Mouse (Mus musculus): ENCODE measurements at regions not wholly inside any gene's neighbourhood (a gene's known extent, or its start where the extent isn't known, plus 50 kb on each side); places are given as distances from the start of the nearest gene placed in this dataset.

DNA sequence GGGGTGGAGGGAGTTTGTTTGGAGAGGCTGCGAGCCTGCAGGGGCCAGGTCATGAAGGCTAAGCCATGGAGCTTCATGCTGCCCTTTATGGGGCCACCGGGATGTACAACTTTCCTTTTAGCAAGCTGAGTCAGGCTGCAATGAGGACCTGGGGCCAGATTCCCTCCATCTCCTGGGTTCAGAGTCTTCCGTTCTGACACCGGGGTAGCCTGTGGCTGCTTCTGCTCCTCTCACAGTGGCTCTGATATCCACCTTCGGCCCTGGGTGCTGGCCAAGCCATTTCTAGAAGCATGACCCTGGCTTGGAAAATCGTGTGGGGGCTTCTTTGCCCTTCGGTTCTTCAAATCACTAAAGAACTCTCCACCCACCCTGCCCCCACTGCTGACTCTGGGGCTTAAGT is 115.4 kb upstream of the Sdk1 start:
- Histone ChIP-seq H3K9me3 (replicated peaks; ENCODE audit: control insufficient read depth, low read length, poor library complexity, severe bottlenecking) (no peaks in the 10 kb centered on the region), H3K4me2 (ENCODE audit: low read length) (no peak overlapping the region), H3K27ac (ENCODE audit: low read length) (no peak overlapping the region), H3K36me3 (ENCODE audit: control insufficient read depth, insufficient read depth, low read length) (no peaks in the 10 kb centered on the region), H3K4me3 (ENCODE audit: low read depth, low read length) (no peak overlapping the region), H3K4me1 (ENCODE audit: control insufficient read depth, insufficient read depth, low read length) (no peaks in the 10 kb centered on the region), H3K9ac (ENCODE audit: low read depth, low read length) (no peak overlapping the region), H3K27me3 (ENCODE audit: control insufficient read depth, insufficient read depth, low read depth, low read length) (no peaks in the 10 kb centered on the region)
- 86% methylated on average over 7 of the region's 7 CpGs for WGBS
- ATAC-seq = no peak

DNA sequence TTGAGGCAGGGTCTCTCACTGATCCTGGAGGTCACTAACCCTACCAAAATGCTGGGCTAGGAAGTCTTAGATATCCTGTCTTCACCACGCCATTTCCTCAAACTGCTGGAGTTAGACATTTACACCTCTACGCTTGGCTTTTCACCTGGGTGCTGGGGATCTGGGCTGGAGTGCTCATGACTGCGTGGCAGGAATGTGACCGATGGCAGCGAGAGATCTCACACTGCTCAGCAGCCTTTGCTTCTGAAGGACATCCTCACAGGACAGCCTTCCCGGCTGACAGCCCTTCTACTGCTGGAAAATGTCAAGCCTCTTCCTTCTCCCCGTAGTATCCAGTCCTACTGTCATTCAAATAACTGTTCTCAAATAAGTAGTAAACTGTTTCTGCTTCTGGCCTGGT is 114.8 kb upstream of the Sdk1 start:
- no peak for ATAC-seq
- WGBS = 93% methylated on average over 7 of the region's 7 CpGs

DNA sequence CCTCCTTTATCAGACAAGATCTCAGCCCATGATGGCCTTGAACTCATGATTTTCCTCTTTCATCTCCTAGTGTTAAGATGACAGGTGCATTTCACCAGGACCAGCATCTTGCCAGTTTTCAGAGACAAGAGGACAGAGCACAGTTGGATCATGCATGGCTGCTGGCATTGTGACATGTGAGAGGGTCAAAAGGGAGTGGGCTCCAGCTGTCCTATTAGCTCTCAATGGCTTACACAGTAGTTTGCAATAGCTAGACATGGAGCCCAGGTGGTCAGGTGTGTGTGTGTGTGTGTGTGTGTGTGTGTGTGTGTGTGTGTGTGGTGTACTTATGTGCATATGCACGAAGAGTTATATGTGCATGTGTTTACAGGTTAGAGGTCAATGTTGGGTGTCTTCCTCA is 110.3 kb upstream of the Sdk1 start:
- no peak for ATAC-seq

More for the DNA sequence above, 114.8 kb upstream of the Sdk1 start:
- no peak overlapping the region for H3K27ac ChIP-seq (ENCODE audit: low read length)
- no peaks in the 10 kb centered on the region for H3K27me3 ChIP-seq (ENCODE audit: control insufficient read depth, insufficient read depth, low read depth, low read length)
- no peaks in the 10 kb centered on the region for H3K4me1 ChIP-seq (ENCODE audit: control insufficient read depth, insufficient read depth, low read length)
- H3K4me3 ChIP-seq (ENCODE audit: low read depth, low read length) = no peak overlapping the region
- no peak overlapping the region for H3K9ac ChIP-seq (ENCODE audit: low read depth, low read length)
- H3K36me3 ChIP-seq (ENCODE audit: control insufficient read depth, insufficient read depth, low read length) = no peaks in the 10 kb centered on the region
- H3K9me3 ChIP-seq (replicated peaks; ENCODE audit: control insufficient read depth, low read length, poor library complexity, severe bottlenecking) = no peaks in the 10 kb centered on the region
- H3K4me2 ChIP-seq (ENCODE audit: low read length) = no peak overlapping the region

DNA sequence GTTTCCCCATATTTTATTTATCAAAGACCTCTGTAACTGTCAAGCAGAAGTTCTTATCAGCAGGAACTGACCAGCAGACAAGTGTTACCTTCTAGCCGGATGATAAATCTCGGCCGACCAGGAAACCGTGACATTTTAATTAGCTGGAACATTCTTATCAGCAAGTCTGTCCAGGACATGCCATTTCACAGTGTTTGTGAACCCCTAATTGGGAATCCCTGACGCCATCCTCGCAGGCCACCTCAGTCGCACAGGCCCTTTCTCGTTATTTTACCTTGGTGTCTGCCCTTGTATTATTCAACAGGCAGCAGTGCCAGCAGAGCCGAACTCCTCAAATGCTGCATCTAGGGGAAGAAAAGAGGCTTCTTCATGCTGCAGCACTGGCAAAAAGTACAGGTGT is 109.4 kb upstream of the Sdk1 start:
- 61% methylated on average over 9 of the region's 9 CpGs for WGBS
- Histone ChIP-seq H3K9me3 (replicated peaks; ENCODE audit: control insufficient read depth, low read length, poor library complexity, severe bottlenecking) (no peaks in the 10 kb centered on the region), H3K4me1 (ENCODE audit: control insufficient read depth, insufficient read depth, low read length) (no peaks in the 10 kb centered on the region), H3K4me2 (ENCODE audit: low read length) (no peak overlapping the region), H3K27me3 (ENCODE audit: control insufficient read depth, insufficient read depth, low read depth, low read length) (no peaks in the 10 kb centered on the region), H3K36me3 (ENCODE audit: control insufficient read depth, insufficient read depth, low read length) (no peaks in the 10 kb centered on the region), H3K27ac (ENCODE audit: low read length) (no peak overlapping the region), H3K9ac (ENCODE audit: low read depth, low read length) (no peak overlapping the region), H3K4me3 (ENCODE audit: low read depth, low read length) (no peak overlapping the region)
- no peak for ATAC-seq

More for the DNA sequence above, 110.3 kb upstream of the Sdk1 start:
- H3K4me3 ChIP-seq (ENCODE audit: low read depth, low read length) = no peak overlapping the region
- H3K4me1 ChIP-seq (ENCODE audit: control insufficient read depth, insufficient read depth, low read length) = no peaks in the 10 kb centered on the region
- no peaks in the 10 kb centered on the region for H3K9me3 ChIP-seq (replicated peaks; ENCODE audit: control insufficient read depth, low read length, poor library complexity, severe bottlenecking)
- no peak overlapping the region for H3K9ac ChIP-seq (ENCODE audit: low read depth, low read length)
- 82% methylated on average over 1 of the region's 1 CpGs for WGBS
- no peaks in the 10 kb centered on the region for H3K36me3 ChIP-seq (ENCODE audit: control insufficient read depth, insufficient read depth, low read length)
- H3K27me3 ChIP-seq (ENCODE audit: control insufficient read depth, insufficient read depth, low read depth, low read length) = no peaks in the 10 kb centered on the region
- no peak overlapping the region for H3K27ac ChIP-seq (ENCODE audit: low read length)
- no peak overlapping the region for H3K4me2 ChIP-seq (ENCODE audit: low read length)

DNA sequence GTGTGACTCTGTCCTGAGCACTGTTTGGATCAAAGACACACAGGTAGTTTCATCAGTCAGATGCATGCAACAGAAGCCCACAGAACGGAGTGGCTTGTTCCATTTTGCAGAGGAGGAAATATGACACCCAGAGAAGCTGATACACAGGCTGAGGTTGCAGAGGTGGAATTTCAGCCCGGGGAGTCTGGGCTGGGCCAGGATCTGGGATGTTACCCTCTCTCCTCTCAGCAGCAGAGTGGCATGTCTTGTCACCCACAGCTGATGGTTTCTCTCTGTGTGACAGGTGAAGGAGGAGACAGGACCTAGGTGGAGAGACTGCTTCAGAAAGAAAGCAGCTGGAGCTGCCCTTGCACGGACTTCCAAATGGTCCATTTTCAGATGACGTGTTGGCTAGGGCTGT is 105.1 kb upstream of the Sdk1 start:
- no peaks in the 10 kb centered on the region for H3K9me3 ChIP-seq (replicated peaks; ENCODE audit: control insufficient read depth, low read length, poor library complexity, severe bottlenecking)
- ATAC-seq = no peak

DNA sequence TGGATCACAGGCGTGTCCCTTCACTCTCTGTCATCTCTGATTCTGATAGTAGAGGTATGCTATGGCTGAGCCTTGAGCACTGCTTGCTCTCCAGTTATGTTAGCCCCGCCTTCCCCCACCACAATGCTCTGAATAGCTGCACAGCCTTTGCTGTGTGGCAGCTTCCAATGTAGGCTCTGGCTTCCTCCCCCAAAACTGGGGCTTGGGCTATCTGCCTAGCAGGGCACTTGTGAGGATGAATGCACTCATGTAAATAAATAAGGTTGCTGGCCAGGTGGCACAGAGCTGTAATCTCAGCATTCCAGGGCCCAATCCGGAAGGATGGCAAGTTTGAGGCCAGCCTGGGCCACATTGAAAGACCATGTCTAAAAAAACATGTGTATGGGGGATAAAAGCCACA is 103.6 kb upstream of the Sdk1 start:
- Histone ChIP-seq H3K36me3 (ENCODE audit: control insufficient read depth, insufficient read depth, low read length) (no peaks in the 10 kb centered on the region), H3K4me1 (ENCODE audit: control insufficient read depth, insufficient read depth, low read length) (peaks cover 15% of the 10 kb centered on the region), H3K27ac (ENCODE audit: low read length) (no peak overlapping the region), H3K27me3 (ENCODE audit: control insufficient read depth, insufficient read depth, low read depth, low read length) (no peaks in the 10 kb centered on the region), H3K4me3 (ENCODE audit: low read depth, low read length) (no peak overlapping the region), H3K9me3 (replicated peaks; ENCODE audit: control insufficient read depth, low read length, poor library complexity, severe bottlenecking) (no peaks in the 10 kb centered on the region), H3K9ac (ENCODE audit: low read depth, low read length) (no peak overlapping the region), H3K4me2 (ENCODE audit: low read length) (no peak overlapping the region)
- 76% methylated on average over 3 of the region's 3 CpGs for WGBS
- ATAC-seq = no peak

More for the DNA sequence above, 105.1 kb upstream of the Sdk1 start:
- Histone ChIP-seq H3K36me3 (ENCODE audit: control insufficient read depth, insufficient read depth, low read length) (no peaks in the 10 kb centered on the region), H3K4me3 (ENCODE audit: low read depth, low read length) (no peak overlapping the region), H3K4me2 (ENCODE audit: low read length) (no peak overlapping the region), H3K27ac (ENCODE audit: low read length) (no peak overlapping the region), H3K9ac (ENCODE audit: low read depth, low read length) (no peak overlapping the region), H3K4me1 (ENCODE audit: control insufficient read depth, insufficient read depth, low read length) (peaks cover 15% of the 10 kb centered on the region), H3K27me3 (ENCODE audit: control insufficient read depth, insufficient read depth, low read depth, low read length) (no peaks in the 10 kb centered on the region)
- WGBS = 55% methylated on average over 4 of the region's 4 CpGs

DNA sequence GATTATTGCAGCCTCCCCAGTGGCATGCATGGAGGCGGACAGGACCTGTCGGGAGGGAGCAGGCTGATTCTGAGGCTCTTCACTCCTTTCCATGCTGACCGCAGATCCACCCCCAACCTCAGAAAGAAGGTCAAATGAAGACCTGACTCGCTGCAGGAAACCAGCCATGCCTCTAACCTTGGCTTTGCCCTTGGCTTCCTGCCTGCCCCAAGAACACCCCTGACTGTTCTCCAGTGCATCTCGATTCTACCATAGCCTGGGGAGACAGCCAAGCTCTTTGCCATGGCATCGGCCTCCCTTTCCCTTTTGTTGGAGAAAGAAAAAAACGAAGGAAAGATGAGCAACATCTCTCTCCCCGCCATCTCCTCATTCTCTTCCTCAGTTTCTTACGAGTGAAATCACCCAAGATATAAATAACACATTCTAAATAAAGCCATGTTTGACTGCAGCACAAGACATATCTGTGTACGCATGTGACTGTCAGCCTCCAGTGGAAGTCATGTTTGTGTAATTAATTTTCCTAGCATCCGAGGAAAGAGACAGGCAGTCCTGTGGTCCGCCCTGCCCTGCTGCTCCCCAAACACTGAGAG is 102.4 kb upstream of the Sdk1 start:
- peak; percentile 32; the same call in 1 of the 2 replicates for ATAC-seq
- Histone ChIP-seq H3K4me2 (ENCODE audit: low read length) (peak overlapping the region; percentile 43), H3K9ac (ENCODE audit: low read depth, low read length) (peak overlapping the region; percentile 35; the same call in 1 of the 2 replicates)

DNA sequence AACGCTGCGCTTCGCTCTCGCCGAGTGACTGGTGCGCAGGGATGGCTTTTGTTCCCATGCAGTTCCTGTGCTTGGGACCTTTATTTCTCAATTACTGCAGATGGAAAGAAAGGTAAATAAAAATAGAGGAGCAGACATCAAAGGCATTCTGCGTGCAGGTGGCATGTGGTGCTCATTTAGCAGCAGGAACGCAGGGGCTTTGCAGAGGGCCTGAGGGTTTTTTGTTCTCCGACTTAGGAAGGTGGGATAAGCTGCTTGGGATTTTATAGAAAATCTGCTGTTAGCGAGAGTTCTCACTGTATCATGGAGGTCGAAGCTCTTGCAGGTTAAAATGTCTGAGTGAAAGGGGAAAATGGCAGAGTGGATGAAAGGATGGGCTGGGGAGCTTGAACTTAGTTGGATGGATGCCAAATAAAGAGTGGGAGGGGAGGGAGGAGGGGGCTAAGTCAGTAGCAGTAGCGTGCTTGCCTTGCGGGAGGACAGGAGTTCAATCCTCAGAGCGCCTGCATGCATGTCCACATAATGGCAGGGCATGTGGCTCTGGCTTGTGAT is 101.9 kb upstream of the Sdk1 start:
- no peaks in the 10 kb centered on the region for H3K27me3 ChIP-seq (ENCODE audit: control insufficient read depth, insufficient read depth, low read depth, low read length)
- peak overlapping the region; percentile 35; the same call in 1 of the 2 replicates for H3K9ac ChIP-seq (ENCODE audit: low read depth, low read length)
- H3K27ac ChIP-seq (ENCODE audit: low read length) = peak overlapping the region; percentile 62
- 9% methylated on average over 14 of the region's 14 CpGs for WGBS
- no peaks in the 10 kb centered on the region for H3K9me3 ChIP-seq (replicated peaks; ENCODE audit: control insufficient read depth, low read length, poor library complexity, severe bottlenecking)
- H3K36me3 ChIP-seq (ENCODE audit: control insufficient read depth, insufficient read depth, low read length) = no peaks in the 10 kb centered on the region
- H3K4me2 ChIP-seq (ENCODE audit: low read length) = peak overlapping the region; percentile 43
- peak; percentile 5; the same call in 1 of the 2 replicates for ATAC-seq
- peaks cover 15% of the 10 kb centered on the region for H3K4me1 ChIP-seq (ENCODE audit: control insufficient read depth, insufficient read depth, low read length)
- no peak overlapping the region for H3K4me3 ChIP-seq (ENCODE audit: low read depth, low read length)

More for the DNA sequence above, 102.4 kb upstream of the Sdk1 start:
- Histone ChIP-seq H3K9me3 (replicated peaks; ENCODE audit: control insufficient read depth, low read length, poor library complexity, severe bottlenecking) (no peaks in the 10 kb centered on the region), H3K36me3 (ENCODE audit: control insufficient read depth, insufficient read depth, low read length) (no peaks in the 10 kb centered on the region), H3K4me1 (ENCODE audit: control insufficient read depth, insufficient read depth, low read length) (peaks cover 15% of the 10 kb centered on the region), H3K27me3 (ENCODE audit: control insufficient read depth, insufficient read depth, low read depth, low read length) (no peaks in the 10 kb centered on the region), H3K4me3 (ENCODE audit: low read depth, low read length) (no peak overlapping the region), H3K27ac (ENCODE audit: low read length) (peak overlapping the region; percentile 62)
- 31% methylated on average over 12 of the region's 12 CpGs for WGBS

DNA sequence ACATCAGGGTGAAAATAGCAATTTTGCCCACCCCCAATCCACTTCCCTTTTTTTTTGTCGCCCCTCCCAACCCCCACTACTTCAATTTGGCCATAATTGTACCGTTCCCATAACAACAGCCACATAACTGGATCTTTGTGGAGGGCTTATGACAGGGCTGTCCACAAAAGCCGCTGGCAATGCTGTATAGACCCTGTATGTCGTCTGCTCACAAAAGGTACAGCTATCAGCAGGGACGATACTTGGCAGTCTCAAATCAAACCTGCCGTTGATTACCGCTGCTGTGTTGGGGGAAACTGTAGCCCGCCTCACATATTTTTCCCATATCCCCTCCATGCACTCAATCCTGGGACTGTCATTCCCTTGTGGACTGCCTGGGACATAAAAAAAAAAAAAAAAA is 80.9 kb upstream of the Sdk1 start:
- Histone ChIP-seq H3K27me3 (ENCODE audit: control insufficient read depth, insufficient read depth, low read depth, low read length) (no peaks in the 10 kb centered on the region), H3K4me1 (ENCODE audit: control insufficient read depth, insufficient read depth, low read length) (no peaks in the 10 kb centered on the region; the same call in 1 of the 2 replicates), H3K27ac (ENCODE audit: low read length) (no peak overlapping the region), H3K4me3 (ENCODE audit: low read depth, low read length) (no peak overlapping the region), H3K36me3 (ENCODE audit: control insufficient read depth, insufficient read depth, low read length) (no peaks in the 10 kb centered on the region), H3K9ac (ENCODE audit: low read depth, low read length) (no peak overlapping the region), H3K4me2 (ENCODE audit: low read length) (no peak overlapping the region), H3K9me3 (replicated peaks; ENCODE audit: control insufficient read depth, low read length, poor library complexity, severe bottlenecking) (no peaks in the 10 kb centered on the region)
- 52% methylated on average over 8 of the region's 8 CpGs for WGBS
- ATAC-seq = no peak
